Mouse (Mus musculus) lung, embryonic 14.5 days (tissue): ENCODE results near the gene Dusp23. TPM values are rescaled to one million over a fixed set of nuclear protein-coding genes. Genes with fewer than 3 reads are reported as not detected.
A peak's percentile ranks its signal among the peaks of the same experiment; 100 is the strongest.

ENCODE experiments used
- ATAC-seq: fragments of 200-750 bp; cut with Nextera tagmentation; 2 replicates; pipeline ENCODE4 v1.8.0; 2017; ENCODE audit warnings: mild to moderate bottlenecking, moderate TSS enrichment, moderate library complexity; ENCODE audit not compliant: insufficient read depth
- DNase-seq: peaks from one replicate; pipeline ENCODE4 v3.0.0-alpha.2; 2015
- H3K27ac ChIP-seq: fragments of 300-500 bp; sonication (generic); 2 replicates; pipeline ENCODE4 v1.5.1; 2014; ENCODE audit warnings: low read depth, mild to moderate bottlenecking, moderate library complexity
- H3K27me3 ChIP-seq: fragments of 300-500 bp; sonication (generic); 2 replicates; pipeline ENCODE4 v1.6.1; 2014; ENCODE audit warnings: low read length, control low read depth; ENCODE audit not compliant: insufficient read depth
- H3K36me3 ChIP-seq: fragments of 300-500 bp; sonication (generic); 2 replicates; pipeline ENCODE4 v1.6.1; 2014; ENCODE audit warnings: control low read depth; ENCODE audit not compliant: insufficient read depth
- H3K4me1 ChIP-seq: fragments of 300-500 bp; sonication (generic); 2 replicates; pipeline ENCODE4 v1.6.1; 2014; ENCODE audit warnings: antibody characterized with exemption, control low read depth; ENCODE audit not compliant: insufficient read depth
- H3K4me2 ChIP-seq: fragments of 300-500 bp; sonication (generic); 2 replicates; pipeline ENCODE4 v1.6.1; 2014; ENCODE audit warnings: mild to moderate bottlenecking
- H3K4me3 ChIP-seq: fragments of 300-500 bp; sonication (generic); 2 replicates; pipeline ENCODE4 v1.5.1; 2014; ENCODE audit warnings: low read depth, low read length
- H3K9ac ChIP-seq: fragments of 300-500 bp; sonication (generic); 2 replicates; pipeline ENCODE4 v1.6.1; 2014
- H3K9me3 ChIP-seq: fragments of 300-500 bp; sonication (generic); 2 replicates; pipeline ENCODE4 v1.6.1; 2016; ENCODE audit warnings: low read depth, low read length, control low read depth
- CTCF ChIP-seq: IDR thresholded peaks from 2 replicates; pipeline ENCODE4 v1.5.1; 2016; ENCODE audit warnings: antibody characterized with exemption, low read depth
- WGBS: fragments of 180-500 bp; shearing (Covaris S2); extraction: QIAGEN DNeasy Blood & Tissue Kit; methylation state at CpG from one replicate; pipeline ENCODE4 v1.1.7; 2014; 5-methylcytosine and 5-hydroxymethylcytosine counted together
- polyA plus RNA-seq: library from polyadenylated mRNA; unstranded; fragments of >200 nt; fragmentation: Nextera tagmentation; extraction: Ambion mirVana; gene quantifications from 2 replicates; pipeline ENCODE4 v1.2.1, GENCODE M21; 2014

Dusp23 gene
- polyA plus RNA-seq, 1 experiment from 2014 or later: 10.7 TPM

GRCm38 (mm10) chr1:172653900-172654299 lies 21.1 kb upstream of the Dusp23 start:
- no peaks in the 10 kb centered on the region for H3K9me3 ChIP-seq
- no peak overlapping the region for H3K9ac ChIP-seq
- no peaks in the 10 kb centered on the region for H3K27me3 ChIP-seq
- H3K4me1 ChIP-seq: no peaks in the 10 kb centered on the region
- no peak for DNase-seq
- no peak overlapping the region for H3K4me2 ChIP-seq
- 69% methylated on average over 6 of the region's 6 CpGs for WGBS
- H3K36me3 ChIP-seq: no peaks in the 10 kb centered on the region
- TF ChIP-seq CTCF: no peak
- no peak overlapping the region for H3K27ac ChIP-seq
- no peak overlapping the region for H3K4me3 ChIP-seq
- no peak for ATAC-seq

DNA sequence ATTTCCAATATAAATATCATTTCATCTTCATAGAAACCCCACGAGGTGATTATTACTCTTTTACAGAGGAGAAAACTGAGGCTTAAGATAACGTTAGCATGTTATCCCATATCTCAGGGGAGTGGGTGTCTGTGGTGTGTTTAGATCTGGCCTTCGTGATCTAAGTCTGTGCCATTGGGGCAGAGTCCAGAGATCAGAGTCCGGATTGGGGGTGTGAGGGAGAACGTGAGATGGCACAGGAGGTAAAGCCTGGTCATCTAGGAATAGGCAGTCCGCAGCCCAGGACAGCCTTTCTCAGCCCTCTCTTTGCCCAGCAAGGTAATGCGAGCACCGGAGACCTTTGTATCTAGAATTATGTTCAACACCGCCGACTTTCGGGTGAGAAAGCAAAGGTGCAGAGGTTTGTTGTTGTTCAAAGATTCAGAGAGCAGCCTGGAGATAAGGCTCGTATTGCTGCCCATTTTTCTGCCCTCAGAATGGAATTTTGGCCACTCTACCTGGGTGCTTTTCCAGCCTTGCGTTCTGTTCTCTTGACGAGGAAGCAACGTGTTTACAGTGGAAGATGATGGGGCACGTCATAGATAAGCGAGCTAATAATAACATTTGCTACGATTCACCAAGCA lies 19.4 kb upstream of the Dusp23 start:
- no peak for ATAC-seq
- Histone ChIP-seq H3K27ac (no peak overlapping the region), H3K9ac (no peak overlapping the region), H3K27me3 (no peaks in the 10 kb centered on the region), H3K36me3 (no peaks in the 10 kb centered on the region), H3K9me3 (no peaks in the 10 kb centered on the region), H3K4me1 (no peaks in the 10 kb centered on the region), H3K4me2 (no peak overlapping the region), H3K4me3 (no peak overlapping the region)
- WGBS: 45% methylated on average over 18 of the region's 18 CpGs
- TF ChIP-seq CTCF: no peak
- no peak for DNase-seq

- no peak overlapping the region for H3K4me3 ChIP-seq
- no peaks in the 10 kb centered on the region for H3K27me3 ChIP-seq
- DNase-seq (no peak), ATAC-seq (no peak)
- no peaks in the 10 kb centered on the region for H3K36me3 ChIP-seq
- no peaks in the 10 kb centered on the region for H3K9me3 ChIP-seq
- no peak overlapping the region for H3K4me2 ChIP-seq
- H3K27ac ChIP-seq: no peak overlapping the region
- WGBS: 57% methylated on average over 10 of the region's 10 CpGs
- no peak overlapping the region for H3K9ac ChIP-seq
- TF ChIP-seq CTCF: no peak
- H3K4me1 ChIP-seq: no peaks in the 10 kb centered on the region
These were observed 18.7 kb upstream of the Dusp23 start for GRCm38 (mm10) chr1:172651288-172651987.

- H3K4me3 ChIP-seq: no peak overlapping the region
- H3K4me2 ChIP-seq: no peak overlapping the region
- H3K9ac ChIP-seq: no peak overlapping the region
- ATAC-seq: no peak
- H3K27ac ChIP-seq: no peak overlapping the region
- no peaks in the 10 kb centered on the region for H3K36me3 ChIP-seq
- peak; percentile 26 for DNase-seq
- 59% methylated on average over 8 of the region's 8 CpGs for WGBS
- TF ChIP-seq CTCF: peak; percentile 46
- H3K9me3 ChIP-seq: no peaks in the 10 kb centered on the region
- no peaks in the 10 kb centered on the region for H3K4me1 ChIP-seq
- no peaks in the 10 kb centered on the region for H3K27me3 ChIP-seq
These were observed 17.9 kb upstream of the Dusp23 start for GRCm38 (mm10) chr1:172650519-172651287.

- DNase-seq (no peak), ATAC-seq (no peak)
- H3K27me3 ChIP-seq: no peaks in the 10 kb centered on the region
- no peaks in the 10 kb centered on the region for H3K4me1 ChIP-seq
- WGBS: 70% methylated on average over 9 of the region's 9 CpGs
- no peaks in the 10 kb centered on the region for H3K9me3 ChIP-seq
- no peaks in the 10 kb centered on the region for H3K36me3 ChIP-seq
- no peak overlapping the region for H3K4me2 ChIP-seq
- H3K9ac ChIP-seq: no peak overlapping the region
- H3K27ac ChIP-seq: no peak overlapping the region
- H3K4me3 ChIP-seq: no peak overlapping the region
- no peak for TF ChIP-seq CTCF
These were observed 16.6 kb upstream of the Dusp23 start for GRCm38 (mm10) chr1:172649396-172649795.

- H3K36me3 ChIP-seq: no peaks in the 10 kb centered on the region
- no peak for DNase-seq
- no peak overlapping the region for H3K4me3 ChIP-seq
- H3K4me1 ChIP-seq: no peaks in the 10 kb centered on the region
- no peak overlapping the region for H3K4me2 ChIP-seq
- no peaks in the 10 kb centered on the region for H3K9me3 ChIP-seq
- no peaks in the 10 kb centered on the region for H3K27me3 ChIP-seq
- no peak overlapping the region for H3K9ac ChIP-seq
- no peak overlapping the region for H3K27ac ChIP-seq
- TF ChIP-seq CTCF: no peak
- ATAC-seq: no peak
- 54% methylated on average over 4 of the region's 4 CpGs for WGBS
These were observed 14.5 kb upstream of the Dusp23 start for GRCm38 (mm10) chr1:172647236-172647635.

DNA sequence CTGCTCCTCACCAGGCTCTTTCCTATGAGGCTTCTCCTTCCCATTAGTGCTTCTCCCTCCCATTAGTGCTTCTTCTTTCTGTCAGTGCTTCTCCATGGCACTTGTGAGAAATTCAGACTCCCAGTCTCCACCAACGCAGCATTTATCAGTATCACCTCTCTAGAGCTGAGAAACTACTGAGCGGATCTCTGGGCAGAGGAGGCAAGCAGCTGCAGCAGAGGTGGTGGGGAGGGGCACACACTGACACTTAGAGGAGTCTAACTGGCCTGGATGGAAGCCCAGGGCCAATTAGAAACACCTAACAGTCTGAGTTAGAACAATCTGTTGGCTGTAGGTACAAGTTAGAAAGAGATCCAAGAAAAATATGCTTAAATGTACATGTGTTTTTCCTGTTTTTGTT lies 6.0 kb upstream of the Dusp23 start:
- no peak for TF ChIP-seq CTCF
- Histone ChIP-seq H3K9ac (no peak overlapping the region), H3K9me3 (no peaks in the 10 kb centered on the region), H3K4me1 (no peaks in the 10 kb centered on the region), H3K36me3 (no peaks in the 10 kb centered on the region), H3K27ac (no peak overlapping the region), H3K27me3 (no peaks in the 10 kb centered on the region), H3K4me2 (no peak overlapping the region), H3K4me3 (no peak overlapping the region)
- DNase-seq (no peak), ATAC-seq (peak; percentile 45; the same call in 1 of the 2 replicates)
- 20% methylated on average over 2 of the region's 2 CpGs for whole genome bisulfite sequencing
